Mouse (Mus musculus): ENCODE measurements at regions not wholly inside any gene's neighbourhood (a gene's known extent, or its start where the extent isn't known, plus 50 kb on each side); places are given as distances from the start of the nearest gene placed in this dataset.
A peak's percentile ranks its signal among the peaks of the same experiment; 100 is the strongest.

GRCm38 (mm10) chr9:68268551-68268950 is 385.0 kb upstream of the Rora start:
- Histone ChIP-seq H3K36me3 (replicated peaks; ENCODE audit: control insufficient read depth, insufficient read depth, low read length) (no peaks in the 10 kb centered on the region), H3K9me3 (replicated peaks; ENCODE audit: control insufficient read depth, low read length) (no peaks in the 10 kb centered on the region; the same call in 1 of the 2 replicates), H3K4me2 (ENCODE audit: low read depth, low read length) (peak overlapping the region; percentile 33), H3K4me1 (ENCODE audit: control insufficient read depth, insufficient read depth) (no peaks in the 10 kb centered on the region), H3K4me3 (ENCODE audit: low read depth, low read length) (no peak overlapping the region), H3K27me3 (ENCODE audit: control insufficient read depth, insufficient read depth, low read length) (no peaks in the 10 kb centered on the region), H3K27ac (ENCODE audit: low read depth) (no peak overlapping the region), H3K9ac (replicated peaks; ENCODE audit: low read depth, low read length) (no peak overlapping the region)
- DNase-seq (ENCODE audit: low spot score) = no peak
- TF ChIP-seq CTCF (IDR thresholded peaks at IDR 0.05; ENCODE audit: low read depth) (no peak), EP300 (IDR thresholded peaks at IDR 0.05; ENCODE audit: low read depth) (no peak)
- 70% methylated on average over 18 of the region's 18 CpGs for WGBS
- ATAC-seq (ENCODE audit: insufficient read depth, low read depth) = no peak

DNA sequence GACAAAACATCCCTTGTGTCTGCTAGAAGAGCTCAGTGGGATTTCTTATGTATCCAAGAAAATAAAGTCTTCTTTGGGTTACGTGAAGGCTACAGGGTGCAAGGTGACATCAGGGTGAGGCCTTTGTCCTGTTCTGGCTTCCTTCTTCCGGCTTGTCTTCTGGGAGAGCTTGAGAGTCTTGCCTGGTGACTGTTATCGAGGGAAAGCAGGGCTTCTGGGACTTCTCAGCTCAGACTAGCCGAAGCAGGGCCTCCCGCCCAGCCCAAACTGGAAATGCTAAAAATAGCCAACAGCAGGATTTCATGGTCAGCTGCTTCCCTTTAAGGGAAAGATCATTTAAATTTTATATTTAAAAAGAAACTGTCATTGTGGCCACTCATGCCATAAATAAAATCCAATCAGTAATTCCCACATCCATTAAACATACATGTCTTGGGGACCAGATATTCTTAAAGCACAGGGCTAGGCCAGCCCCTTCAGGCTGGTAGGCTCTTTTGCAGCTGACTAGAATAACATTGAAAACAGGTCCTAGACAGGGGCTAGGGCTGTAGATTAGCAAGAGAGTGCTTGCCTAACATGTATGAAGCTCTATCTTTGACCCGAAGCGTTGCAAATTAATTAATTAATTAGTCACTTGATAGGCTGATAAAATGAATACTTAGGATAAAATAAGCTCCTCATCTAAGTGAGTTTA is 351.2 kb upstream of the Rora start:
- peak; percentile 91 for ATAC-seq (ENCODE audit: insufficient read depth, low read depth)
- peak overlapping the region; percentile 84 for H3K27ac ChIP-seq (ENCODE audit: low read depth)

DNA sequence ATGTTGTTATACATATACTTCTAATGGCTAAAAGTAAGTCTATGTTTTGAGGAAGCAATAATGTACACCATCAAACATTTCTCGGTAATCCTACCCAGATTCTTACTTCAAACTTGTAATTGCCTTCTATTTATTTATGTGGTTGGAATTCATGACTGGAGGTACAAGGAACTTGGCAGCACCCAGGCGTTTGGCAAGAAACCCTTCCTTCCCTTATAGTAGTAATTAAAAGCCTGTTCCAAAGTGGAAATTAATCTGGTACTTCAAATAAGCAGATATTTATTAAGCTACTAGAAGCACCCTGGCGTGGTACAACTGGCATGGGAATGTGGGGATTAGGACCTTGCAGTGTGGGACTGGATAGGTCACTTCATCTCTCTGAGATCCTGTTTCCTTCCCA is 322.9 kb upstream of the Rora start:
- Histone ChIP-seq H3K27me3 (ENCODE audit: control insufficient read depth, insufficient read depth, low read length) (no peaks in the 10 kb centered on the region), H3K9ac (replicated peaks; ENCODE audit: low read depth, low read length) (no peak overlapping the region), H3K4me2 (ENCODE audit: low read depth, low read length) (no peak overlapping the region), H3K4me1 (ENCODE audit: control insufficient read depth, insufficient read depth) (no peaks in the 10 kb centered on the region), H3K4me3 (ENCODE audit: low read depth, low read length) (no peak overlapping the region), H3K27ac (ENCODE audit: low read depth) (no peak overlapping the region), H3K9me3 (replicated peaks; ENCODE audit: control insufficient read depth, low read length) (no peaks in the 10 kb centered on the region), H3K36me3 (replicated peaks; ENCODE audit: control insufficient read depth, insufficient read depth, low read length) (no peaks in the 10 kb centered on the region)
- DNase-seq (ENCODE audit: low spot score) (no peak), ATAC-seq (ENCODE audit: insufficient read depth, low read depth) (no peak)
- TF ChIP-seq EP300 (IDR thresholded peaks at IDR 0.05; ENCODE audit: low read depth) (no peak), CTCF (IDR thresholded peaks at IDR 0.05; ENCODE audit: low read depth) (no peak)
- 63% methylated on average over 3 of the region's 3 CpGs for WGBS

More for the DNA sequence above, 351.2 kb upstream of the Rora start:
- Histone ChIP-seq H3K4me2 (ENCODE audit: low read depth, low read length) (no peak overlapping the region), H3K27me3 (ENCODE audit: control insufficient read depth, insufficient read depth, low read length) (no peaks in the 10 kb centered on the region), H3K36me3 (replicated peaks; ENCODE audit: control insufficient read depth, insufficient read depth, low read length) (no peaks in the 10 kb centered on the region), H3K9me3 (replicated peaks; ENCODE audit: control insufficient read depth, low read length) (no peaks in the 10 kb centered on the region), H3K4me3 (ENCODE audit: low read depth, low read length) (no peak overlapping the region), H3K9ac (replicated peaks; ENCODE audit: low read depth, low read length) (0 out of 2 replicates have a peak overlapping the region, but pooled peaks have one; percentile 17), H3K4me1 (ENCODE audit: control insufficient read depth, insufficient read depth) (no peaks in the 10 kb centered on the region)
- TF ChIP-seq CTCF (IDR thresholded peaks at IDR 0.05; ENCODE audit: low read depth) = no peak
- TF ChIP-seq EP300 (IDR thresholded peaks at IDR 0.05; ENCODE audit: low read depth) = peak; percentile 60; the same call in 1 of the 2 replicates
- peak; percentile 93 for DNase-seq (ENCODE audit: low spot score)
- WGBS = 9% methylated on average over 7 of the region's 7 CpGs

DNA sequence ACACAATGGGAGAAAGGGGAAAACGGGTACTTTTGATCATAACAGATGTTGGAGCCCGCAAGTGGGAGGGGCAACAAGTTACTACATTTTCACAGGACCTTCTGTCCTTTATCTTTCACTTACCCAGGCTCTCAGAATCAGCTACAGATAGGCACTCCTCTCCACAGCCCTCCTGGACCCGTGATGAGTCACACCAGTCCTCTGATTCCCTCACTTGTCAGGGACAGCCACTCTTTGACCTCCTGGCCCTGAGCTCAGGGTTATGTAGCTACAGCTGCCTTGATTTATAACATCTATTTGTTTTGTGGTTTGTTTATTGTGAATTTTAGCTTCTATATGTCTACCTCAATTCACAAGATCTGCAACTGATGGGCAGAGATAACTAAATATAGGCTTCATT is 312.7 kb upstream of the Rora start:
- Histone ChIP-seq H3K4me1 (ENCODE audit: control insufficient read depth, insufficient read depth) (no peaks in the 10 kb centered on the region), H3K9ac (replicated peaks; ENCODE audit: low read depth, low read length) (no peak overlapping the region), H3K27me3 (ENCODE audit: control insufficient read depth, insufficient read depth, low read length) (no peaks in the 10 kb centered on the region), H3K9me3 (replicated peaks; ENCODE audit: control insufficient read depth, low read length) (no peaks in the 10 kb centered on the region), H3K4me2 (ENCODE audit: low read depth, low read length) (no peak overlapping the region), H3K27ac (ENCODE audit: low read depth) (no peak overlapping the region), H3K36me3 (replicated peaks; ENCODE audit: control insufficient read depth, insufficient read depth, low read length) (no peaks in the 10 kb centered on the region), H3K4me3 (ENCODE audit: low read depth, low read length) (no peak overlapping the region)
- no peak for DNase-seq (ENCODE audit: low spot score)
- WGBS = 15% methylated on average over 3 of the region's 3 CpGs
- TF ChIP-seq EP300 (IDR thresholded peaks at IDR 0.05; ENCODE audit: low read depth) = no peak
- TF ChIP-seq CTCF (IDR thresholded peaks at IDR 0.05; ENCODE audit: low read depth) = no peak
- no peak for ATAC-seq (ENCODE audit: insufficient read depth, low read depth)

- no peak for TF ChIP-seq EP300 (IDR thresholded peaks at IDR 0.05; ENCODE audit: low read depth)
- no peak for TF ChIP-seq CTCF (IDR thresholded peaks at IDR 0.05; ENCODE audit: low read depth)
- no peaks in the 10 kb centered on the region for H3K4me1 ChIP-seq (ENCODE audit: control insufficient read depth, insufficient read depth)
- no peak for DNase-seq (ENCODE audit: low spot score)
- no peaks in the 10 kb centered on the region for H3K9me3 ChIP-seq (replicated peaks; ENCODE audit: control insufficient read depth, low read length)
- 79% methylated on average over 3 of the region's 3 CpGs for WGBS
- no peak overlapping the region for H3K4me2 ChIP-seq (ENCODE audit: low read depth, low read length)
- no peak overlapping the region for H3K9ac ChIP-seq (replicated peaks; ENCODE audit: low read depth, low read length)
- no peak for ATAC-seq (ENCODE audit: insufficient read depth, low read depth)
- H3K27me3 ChIP-seq (ENCODE audit: control insufficient read depth, insufficient read depth, low read length) = no peaks in the 10 kb centered on the region
- no peak overlapping the region for H3K4me3 ChIP-seq (ENCODE audit: low read depth, low read length)
- H3K36me3 ChIP-seq (replicated peaks; ENCODE audit: control insufficient read depth, insufficient read depth, low read length) = no peaks in the 10 kb centered on the region
- no peak overlapping the region for H3K27ac ChIP-seq (ENCODE audit: low read depth)
These were observed 312.1 kb upstream of the Rora start for GRCm38 (mm10) chr9:68341511-68341910.

DNA sequence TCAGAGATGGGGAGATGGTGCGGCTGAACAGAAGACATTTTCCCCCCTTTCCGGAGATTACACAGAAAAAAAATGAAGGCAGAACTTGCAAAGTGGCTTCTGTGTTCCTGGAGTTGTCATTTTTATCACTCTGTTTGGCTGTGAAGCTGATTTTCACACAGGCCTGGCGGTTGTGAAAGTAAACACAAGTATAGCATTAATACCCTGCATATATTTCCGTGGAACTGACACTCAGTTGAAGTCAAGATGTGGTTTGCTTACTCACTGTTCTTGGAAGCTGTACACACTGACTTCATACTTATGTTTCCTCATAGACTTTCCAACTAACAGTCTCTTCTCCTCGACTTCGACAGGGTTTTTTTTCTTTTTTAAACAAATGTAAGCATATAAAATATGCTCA is 306.2 kb upstream of the Rora start:
- Histone ChIP-seq H3K4me3 (ENCODE audit: low read depth, low read length) (no peak overlapping the region), H3K9ac (replicated peaks; ENCODE audit: low read depth, low read length) (no peak overlapping the region), H3K9me3 (replicated peaks; ENCODE audit: control insufficient read depth, low read length) (no peaks in the 10 kb centered on the region), H3K27ac (ENCODE audit: low read depth) (no peak overlapping the region), H3K27me3 (ENCODE audit: control insufficient read depth, insufficient read depth, low read length) (no peaks in the 10 kb centered on the region), H3K4me2 (ENCODE audit: low read depth, low read length) (no peak overlapping the region), H3K4me1 (ENCODE audit: control insufficient read depth, insufficient read depth) (peaks cover 6% of the 10 kb centered on the region; the same call in 1 of the 2 replicates), H3K36me3 (replicated peaks; ENCODE audit: control insufficient read depth, insufficient read depth, low read length) (no peaks in the 10 kb centered on the region)
- TF ChIP-seq CTCF (IDR thresholded peaks at IDR 0.05; ENCODE audit: low read depth) = no peak
- no peak for TF ChIP-seq EP300 (IDR thresholded peaks at IDR 0.05; ENCODE audit: low read depth)
- no peak for ATAC-seq (ENCODE audit: insufficient read depth, low read depth)
- 63% methylated on average over 6 of the region's 6 CpGs for WGBS
- no peak for DNase-seq (ENCODE audit: low spot score)

All from heart, postnatal 0 days (tissue).